Mouse (Mus musculus) CH12F3 (cell line): ENCODE measurements around the gene Ust.

Source experiments
- in situ Hi-C: fragments of 300-500 bp; cut with MboI; formaldehyde crosslinking; loops from 2 replicates; pipeline ENCODE4 v1.14.3; 2020; ENCODE audit warnings: low sequenced_read_pairs

The Ust gene

DNA sequence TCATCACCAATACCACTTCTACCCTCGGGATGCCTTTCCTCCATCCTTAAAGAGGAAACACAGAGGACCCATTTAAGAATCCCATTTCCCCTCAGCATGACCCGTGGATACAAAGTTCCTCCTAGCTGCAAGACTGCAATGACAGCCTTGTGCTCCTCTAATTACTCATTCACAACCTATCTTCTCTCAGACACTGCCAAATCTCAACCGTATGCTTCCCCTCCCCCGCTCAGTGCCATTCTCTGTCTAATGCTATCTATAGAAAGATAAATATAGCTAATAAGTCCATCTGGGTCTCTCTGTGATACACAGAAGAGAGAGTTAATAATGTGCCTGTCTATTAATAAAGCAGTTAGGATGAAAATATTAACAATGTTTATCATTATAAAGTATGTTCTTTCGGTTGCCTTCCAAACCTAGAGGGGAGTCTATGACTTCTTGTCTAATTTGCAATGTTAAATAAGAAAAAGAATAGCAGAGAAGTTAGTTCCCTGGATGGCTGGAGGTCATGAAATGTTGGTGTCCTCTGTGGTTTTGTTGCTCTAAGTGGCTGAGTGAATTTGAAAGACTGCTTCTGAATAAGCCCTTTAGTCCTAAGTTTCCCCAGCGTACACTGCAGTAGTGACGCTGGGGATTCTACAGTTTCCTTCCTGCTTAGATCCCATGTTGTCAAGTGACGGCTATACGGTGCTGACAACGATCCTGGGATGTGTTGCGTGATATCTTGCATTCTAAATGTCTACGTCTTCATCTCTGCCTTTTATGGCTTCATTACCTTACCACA lies 178.8 kb downstream of the Ust start:
- in situ Hi-C loops: no loop called here

DNA sequence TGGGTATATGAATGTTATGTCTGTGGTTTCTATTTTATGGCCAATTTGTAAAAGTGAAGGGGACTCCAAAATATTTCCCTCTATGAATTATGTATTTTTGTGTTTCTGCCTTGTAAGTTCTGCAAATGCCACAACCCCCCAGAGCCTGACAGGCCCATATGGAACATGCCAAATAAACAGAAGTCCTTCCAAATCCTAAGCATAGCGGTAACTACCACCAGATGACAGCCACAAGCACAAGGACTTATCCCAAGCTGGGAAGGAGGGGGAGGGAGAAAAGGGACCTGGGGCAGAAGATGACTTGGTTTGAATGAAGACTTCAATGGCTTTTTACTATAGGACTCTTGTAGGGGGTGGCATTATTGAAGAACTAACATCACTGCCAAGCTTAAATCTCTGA lies 182.0 kb downstream of the Ust start:
- in situ Hi-C loops: no loop called here

DNA sequence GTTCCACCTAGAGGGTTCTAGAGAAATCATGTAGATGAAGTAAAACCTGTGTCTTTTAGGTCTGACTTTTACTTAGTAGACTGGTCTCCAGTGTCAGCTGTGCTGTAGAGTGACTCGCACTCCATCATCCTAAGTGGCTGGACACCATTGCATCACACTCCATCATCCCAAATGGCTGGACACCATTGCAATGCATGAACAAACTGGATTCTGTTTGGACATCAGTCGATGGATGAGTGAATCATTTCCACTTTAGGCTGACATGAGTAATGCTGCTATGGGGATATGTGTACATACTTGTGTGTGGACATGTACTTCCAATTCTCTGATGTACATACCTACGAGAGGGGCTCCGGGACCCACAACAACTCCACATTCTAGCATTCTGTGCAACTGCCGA lies 187.7 kb downstream of the Ust start:
- in situ Hi-C loops: no loop called here

DNA sequence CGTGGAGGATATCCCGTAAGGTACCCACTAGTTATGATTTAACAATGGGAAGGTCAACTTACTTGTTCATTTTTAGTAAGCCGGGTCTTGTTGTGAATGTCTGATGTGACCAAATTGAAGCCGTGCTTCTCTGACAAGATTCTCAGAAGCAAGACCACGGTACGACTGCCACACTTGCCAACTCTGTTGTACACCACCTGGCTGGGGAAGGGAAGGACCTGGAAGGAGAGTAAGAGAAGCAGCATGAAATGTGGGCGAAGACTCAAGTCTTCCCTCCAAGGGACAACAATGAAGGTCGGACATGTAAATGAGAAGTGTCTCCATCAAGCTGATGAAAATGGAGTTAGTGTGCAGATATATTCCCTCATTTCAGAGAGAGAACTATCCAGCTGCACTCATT lies 188.6 kb downstream of the Ust start:
- in situ Hi-C loops: no loop called here

DNA sequence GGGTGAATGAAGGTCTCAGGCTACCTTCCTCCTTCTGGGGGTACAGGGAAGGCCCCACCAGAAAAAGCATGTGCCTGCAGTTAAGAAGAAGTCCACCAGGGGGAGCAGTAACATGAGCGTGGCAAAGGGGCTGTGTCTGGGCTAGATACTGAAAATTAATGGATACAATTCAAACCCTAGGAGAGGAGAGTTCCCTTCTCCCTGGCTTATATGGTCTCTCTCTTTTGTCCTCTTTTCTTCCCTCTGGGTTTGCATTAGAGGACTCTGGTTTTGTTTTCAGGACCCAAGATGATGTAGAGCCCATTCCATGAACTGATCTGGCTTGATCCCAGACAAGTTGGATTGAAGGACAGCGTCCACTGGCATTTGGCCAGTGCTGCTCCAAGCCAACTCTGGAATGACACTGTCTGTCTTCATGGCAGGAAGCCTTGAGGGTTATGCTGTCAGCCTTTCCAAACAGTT lies 195.3 kb downstream of the Ust start:
- in situ Hi-C loops: no loop called here

DNA sequence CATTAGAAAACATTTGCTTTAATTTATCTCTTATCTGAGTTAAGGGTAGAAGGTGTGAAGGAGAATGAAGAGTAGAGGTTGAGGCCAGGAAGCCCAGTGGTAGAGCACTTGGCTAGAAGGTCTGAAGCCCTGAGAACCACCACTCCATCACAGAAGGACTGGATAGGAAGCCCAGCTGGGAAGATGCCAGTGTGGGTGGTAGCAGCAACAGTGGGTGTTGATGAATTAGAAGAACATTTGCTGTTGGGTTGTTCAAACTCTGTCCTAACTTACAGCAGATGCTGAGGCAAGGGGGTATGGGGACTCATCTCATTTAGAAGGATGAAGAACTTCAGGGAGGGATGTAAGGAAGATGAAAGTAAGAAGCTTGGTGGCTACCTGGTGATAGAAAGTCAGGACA lies 197.9 kb downstream of the Ust start:
- in situ Hi-C loops: no loop called here

DNA sequence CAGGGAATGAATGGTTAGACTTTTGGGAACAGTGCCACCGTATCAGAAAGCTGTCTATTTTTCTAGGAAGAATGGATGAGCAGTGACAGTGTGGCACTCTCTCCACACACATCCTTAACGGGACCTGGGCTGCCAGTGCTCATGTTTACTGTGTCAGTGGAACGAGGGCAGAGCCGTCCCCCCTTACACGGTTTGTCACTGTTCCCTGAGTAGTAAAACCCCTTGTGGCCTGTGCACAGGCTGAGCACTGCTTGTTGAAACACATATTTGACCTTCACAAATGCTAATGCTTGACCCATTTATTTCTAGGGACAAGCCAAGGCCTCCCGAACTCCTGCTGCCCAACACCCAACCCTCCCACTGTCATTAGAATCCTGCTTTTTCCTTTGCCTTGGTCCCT lies 209.2 kb downstream of the Ust start:
- in situ Hi-C loops: no loop called here

DNA sequence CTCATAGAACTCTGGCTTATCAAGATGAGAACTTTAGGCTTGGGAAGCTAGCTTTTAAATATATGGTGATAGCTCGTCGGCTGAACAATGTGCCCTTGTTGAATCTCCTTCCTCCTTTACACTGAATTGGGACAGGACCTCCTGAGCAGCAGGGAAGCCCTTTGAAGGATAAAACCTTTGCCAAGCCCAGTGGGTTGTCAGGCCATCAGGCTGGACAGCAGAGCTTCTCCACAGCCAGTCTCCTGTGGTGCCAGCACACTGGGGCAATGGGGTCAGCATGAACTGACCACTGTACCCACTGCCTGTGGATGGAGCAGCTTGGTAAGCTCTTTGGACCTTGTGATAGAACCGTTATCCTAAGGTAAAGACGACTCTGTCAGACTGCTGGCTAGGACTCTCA lies 214.4 kb downstream of the Ust start:
- in situ Hi-C loops: no loop called here

DNA sequence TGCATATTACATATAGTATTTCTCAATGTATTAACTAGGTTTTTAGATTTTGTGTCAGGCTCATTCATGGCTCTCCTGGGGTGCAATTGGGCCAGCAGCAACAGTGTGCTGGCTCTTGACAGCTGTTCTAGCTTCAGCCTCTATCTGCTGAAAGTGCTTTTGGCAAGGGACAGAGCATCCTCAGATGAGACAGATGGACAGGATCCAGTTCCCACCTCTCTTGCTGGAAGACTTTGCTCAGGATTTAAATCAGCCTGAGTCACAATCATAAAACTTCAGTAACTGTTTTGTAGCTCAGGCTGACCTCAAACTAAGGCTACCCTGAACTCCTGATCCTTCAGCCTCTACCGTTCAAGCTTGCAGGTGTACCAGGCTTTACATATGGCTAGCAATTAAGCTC lies 219.5 kb downstream of the Ust start:
- in situ Hi-C loops: no loop called here

DNA sequence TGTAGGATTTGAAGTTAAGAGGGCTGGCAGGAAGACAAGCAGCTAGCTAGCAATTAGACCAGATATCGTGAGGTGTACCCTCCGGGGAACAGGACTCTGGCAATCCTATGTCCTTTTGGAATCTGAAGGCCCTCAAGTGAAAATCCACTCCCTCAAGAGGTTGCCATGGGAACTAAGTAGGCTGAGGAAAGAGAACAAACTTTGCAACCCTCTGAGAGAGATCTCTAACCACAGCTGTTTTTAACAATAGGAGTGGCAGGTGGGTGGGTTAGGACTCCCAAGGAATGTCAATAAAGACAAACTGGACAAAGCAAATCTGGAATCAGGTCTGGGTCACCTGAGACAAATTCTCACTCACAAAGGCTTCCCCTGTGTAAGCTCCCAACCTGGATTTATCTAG lies 221.4 kb downstream of the Ust start:
- in situ Hi-C loops: no loop called here

DNA sequence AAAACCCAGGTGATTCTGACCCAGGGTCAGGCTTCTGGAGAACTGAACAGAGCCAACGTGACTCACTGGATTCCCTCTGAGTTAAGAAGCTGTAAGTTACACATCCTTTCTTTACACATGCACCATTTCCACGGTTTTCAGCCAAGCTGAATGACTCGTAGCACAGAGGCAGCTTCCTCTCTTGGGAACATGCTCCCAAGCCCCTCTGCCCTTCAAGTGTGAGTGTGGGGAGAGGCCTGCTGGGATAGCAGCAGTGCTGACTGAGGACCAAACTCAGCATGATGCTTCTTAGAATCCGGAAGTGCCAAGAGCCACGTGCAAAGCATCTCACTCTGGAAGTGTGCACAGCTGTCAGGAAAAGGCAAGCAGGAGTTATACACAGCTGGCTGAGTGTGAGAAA lies 228.0 kb downstream of the Ust start:
- in situ Hi-C loops: no loop called here

DNA sequence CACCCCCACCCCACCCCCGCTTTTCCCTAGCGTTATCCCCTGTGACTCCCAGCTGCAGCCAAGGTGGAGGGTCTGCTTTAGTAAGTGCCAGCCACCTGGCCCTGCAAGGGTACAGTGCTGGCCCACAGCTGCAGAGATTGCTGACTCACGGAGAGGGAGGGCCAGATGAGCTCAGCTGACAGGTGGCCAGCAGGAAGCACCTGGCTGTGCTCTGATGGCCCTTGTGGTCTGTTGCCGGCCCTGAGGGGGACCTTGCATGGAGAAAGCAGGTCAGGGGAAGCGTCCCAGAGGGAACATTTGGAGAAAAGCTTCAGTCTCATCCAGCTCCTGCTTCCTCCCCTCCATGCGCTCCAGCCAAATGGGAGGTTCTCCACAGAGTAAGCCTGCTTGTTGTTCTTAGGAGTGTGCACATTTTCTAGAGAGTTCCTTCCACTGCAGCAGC lies 231.3 kb downstream of the Ust start:
- in situ Hi-C loops: no loop called here

DNA sequence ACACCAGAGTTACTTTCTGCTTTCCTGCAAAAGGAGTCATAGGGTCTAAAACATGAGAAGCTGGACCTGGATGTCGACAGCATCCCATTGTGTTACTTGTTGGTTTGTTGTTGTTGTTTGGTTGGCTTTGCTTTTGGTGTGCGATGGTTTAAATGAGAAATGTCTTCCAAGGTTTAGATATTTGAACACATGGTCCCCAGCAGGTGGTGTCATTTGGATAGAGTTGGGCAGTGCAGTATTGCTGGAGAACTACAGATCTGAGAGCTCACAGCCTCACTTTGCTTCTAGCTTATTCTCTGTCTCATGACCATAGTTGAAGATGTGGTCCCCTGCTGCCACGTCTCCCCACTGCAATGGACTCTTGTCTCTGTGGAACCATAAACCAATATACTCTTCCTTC lies 234.6 kb downstream of the Ust start:
- in situ Hi-C loops: no loop called here

DNA sequence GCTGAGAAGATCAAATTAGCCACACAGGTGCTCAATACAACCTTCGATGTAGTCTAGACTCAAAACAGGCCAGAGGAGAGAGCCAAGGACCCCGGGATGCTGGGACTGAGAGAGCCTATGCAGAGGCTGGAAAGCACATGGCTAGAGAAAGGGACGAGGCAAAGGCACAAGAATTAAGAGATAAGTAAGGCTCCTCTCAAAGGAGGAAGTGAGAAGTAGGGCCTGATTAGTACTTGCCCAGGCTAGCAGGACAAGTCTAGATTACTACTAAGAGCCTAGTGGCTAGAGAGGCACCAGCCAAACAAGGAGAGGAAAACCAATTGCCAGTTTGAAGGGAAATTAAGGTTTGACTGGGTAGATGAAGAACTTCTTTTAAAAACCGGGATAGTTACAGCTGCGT lies 241.5 kb downstream of the Ust start:
- in situ Hi-C loops: no loop called here

DNA sequence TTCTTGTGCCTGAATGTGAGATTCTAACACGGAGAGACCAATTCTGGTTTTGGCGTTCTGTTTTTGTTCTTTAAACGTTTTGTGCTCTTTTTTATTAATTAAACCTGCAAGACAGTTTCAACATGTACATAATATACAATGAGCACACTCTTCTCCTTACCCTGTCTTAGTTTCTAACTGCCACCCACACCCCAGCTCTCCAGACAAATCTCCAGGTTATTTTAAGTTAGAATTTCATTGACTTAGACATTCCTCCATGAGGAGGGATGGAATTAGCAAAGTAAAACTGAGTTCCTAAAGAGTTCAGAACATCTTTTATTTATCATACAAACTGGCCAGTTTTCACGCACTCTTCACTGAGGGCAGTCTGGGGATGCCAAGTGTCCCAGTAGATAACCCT lies 248.9 kb downstream of the Ust start:
- in situ Hi-C loops: no loop called here

DNA sequence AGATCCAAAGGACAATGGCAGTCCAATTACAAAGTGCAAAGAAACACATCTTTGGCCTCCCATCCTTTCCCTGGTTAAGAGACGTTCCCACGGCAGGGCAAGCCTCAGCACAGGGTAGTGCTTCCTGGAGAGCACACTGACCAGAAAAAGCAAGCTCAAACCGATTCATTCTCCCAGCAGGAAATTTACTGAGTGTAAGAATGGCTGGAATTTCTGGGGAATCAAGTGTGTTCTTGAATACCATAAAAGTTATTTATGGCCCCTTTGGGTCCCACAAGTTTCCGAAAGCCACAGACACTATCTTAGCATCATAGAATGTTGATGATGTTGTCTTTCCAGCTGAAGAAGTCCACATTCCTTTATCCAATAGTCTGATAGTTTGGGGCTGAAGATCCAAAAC lies 258.9 kb downstream of the Ust start:
- in situ Hi-C loops: no loop called here

DNA sequence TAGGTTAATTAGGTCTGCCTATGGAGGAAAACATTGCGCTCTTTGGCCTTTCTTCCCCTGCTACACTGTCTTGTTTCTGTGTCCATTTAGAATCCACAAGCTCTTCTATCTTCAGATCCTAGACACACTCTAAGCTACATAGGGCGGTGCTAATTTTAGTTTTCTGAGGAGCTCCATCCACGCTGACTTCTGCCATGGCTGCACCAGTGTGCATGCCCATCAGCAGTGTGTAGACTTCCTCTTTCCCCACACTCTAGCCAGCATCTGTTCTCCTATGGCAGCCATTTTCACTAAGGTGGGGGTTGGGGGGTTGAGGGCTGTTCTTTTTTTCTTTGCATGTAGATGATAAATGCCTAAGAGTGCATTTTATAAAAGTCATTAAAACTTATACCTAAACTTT lies 268.6 kb downstream of the Ust start:
- in situ Hi-C loops: no loop called here

DNA sequence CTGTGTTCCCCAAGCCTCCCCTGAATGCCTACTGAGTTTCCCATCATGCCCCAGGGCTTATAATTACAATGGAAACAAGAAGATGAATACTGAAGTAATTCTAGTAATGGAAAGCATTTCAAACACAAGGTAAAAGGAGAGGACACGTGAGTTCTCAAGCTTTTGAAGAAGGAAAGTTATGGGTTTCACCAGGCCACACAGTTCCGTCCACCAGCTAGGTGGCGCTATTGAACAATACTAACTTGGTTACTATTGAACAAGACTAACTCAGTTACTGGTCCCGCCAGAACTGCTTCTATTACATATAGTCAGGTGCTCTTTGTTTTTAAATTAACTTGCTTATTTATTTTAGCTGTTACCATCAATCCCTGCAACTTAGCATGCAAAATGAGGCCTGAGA lies 276.3 kb downstream of the Ust start:
- in situ Hi-C loops: loop anchor here (10.0 kb wide), 1 partner anchor 472 kb away; no protein-coding TSS in a partner anchor

DNA sequence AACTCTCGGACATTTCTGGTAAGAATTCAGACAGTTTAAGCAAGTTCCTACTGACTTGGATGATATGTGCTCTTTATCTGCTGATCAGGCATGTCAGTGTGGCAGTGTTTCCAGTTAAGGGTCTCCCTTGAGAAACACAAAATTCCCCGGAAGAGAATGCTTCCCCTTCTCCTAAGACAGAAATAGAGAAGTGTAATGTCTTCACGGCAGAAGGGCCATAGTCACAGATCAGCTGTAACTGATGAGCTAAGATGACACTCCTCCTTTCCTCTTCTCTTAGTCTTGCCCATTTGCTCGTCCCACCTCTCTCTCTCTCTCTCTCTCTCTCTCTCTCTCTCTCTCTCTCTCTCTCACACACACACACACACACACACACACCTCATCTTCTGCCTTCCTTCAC lies 277.9 kb downstream of the Ust start:
- in situ Hi-C loops: loop anchor here (10.0 kb wide), 1 partner anchor 474 kb away; no protein-coding TSS in a partner anchor

DNA sequence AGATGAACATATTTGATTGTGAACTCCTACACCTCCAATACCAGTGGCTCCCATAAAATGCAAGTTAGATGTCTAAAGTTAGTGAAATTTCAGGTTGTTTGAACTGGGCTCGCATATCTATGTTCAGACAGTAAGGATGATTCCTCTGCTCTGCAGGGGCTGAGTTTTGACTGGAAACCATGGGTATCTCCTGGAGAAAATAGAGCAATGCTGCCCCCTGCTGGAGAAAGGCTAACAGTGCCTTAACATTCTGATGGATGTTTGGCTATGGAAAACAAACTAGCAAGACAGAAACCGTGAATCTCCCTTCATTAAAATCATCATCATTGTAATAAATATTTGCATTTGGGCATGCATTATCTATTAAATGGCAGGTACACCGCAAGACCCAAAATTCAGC lies 278.4 kb downstream of the Ust start:
- in situ Hi-C loops: loop anchor here (10.0 kb wide), 1 partner anchor 475 kb away; no protein-coding TSS in a partner anchor

DNA sequence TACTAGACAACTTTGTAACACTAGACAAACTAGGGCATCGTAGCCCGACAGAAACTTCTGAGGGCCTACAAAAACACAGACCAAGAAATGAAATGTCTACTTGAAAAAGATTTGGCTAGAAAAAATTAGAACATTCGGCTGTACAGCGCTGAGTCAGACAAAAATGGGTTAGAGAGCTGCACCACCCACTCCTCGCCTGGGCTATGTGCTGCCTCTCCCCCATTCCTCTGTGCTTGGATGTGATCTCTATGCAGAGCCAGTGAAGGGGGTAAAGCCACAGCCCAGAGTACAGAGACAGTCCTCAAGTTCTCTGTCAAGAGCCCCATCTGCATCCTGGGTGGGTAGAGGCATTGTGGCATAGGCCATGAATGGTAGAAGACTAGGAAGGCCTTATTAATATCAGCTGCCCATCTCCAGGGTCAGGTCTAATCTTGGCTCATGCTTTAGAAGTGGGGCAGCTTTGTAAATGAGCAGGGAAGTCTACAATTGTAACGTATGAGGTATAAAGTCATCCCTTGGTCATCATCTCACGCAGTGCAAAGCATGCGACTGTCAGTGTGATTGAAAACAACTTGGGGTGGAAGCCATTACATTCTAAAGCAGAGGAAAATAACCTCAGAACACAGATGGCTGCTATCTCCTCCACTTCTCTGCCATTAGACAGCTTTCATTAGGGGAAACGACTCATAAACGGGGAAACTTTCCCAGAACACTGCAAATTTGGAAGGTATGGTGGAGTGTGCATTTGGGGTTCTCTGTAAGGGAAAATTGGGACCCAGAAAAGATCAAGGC lies 281.6 kb downstream of the Ust start:
- in situ Hi-C loops: loop anchor here (5.0 to 10.0 kb wide), 2 partner anchors 355 to 422 kb away; no protein-coding TSS in a partner anchor
